Mouse (Mus musculus): ENCODE measurements around the gene Rps19bp1. TPM values are rescaled to one million over a fixed set of nuclear protein-coding genes. Genes with fewer than 3 reads are reported as not detected.

Gene Rps19bp1
- polyA plus RNA-seq (2011; ENCODE audit: insufficient read depth, insufficient read length, low read depth, missing spikeins), result 28.1 and 33.2 TPM in 2 replicates

DNA sequence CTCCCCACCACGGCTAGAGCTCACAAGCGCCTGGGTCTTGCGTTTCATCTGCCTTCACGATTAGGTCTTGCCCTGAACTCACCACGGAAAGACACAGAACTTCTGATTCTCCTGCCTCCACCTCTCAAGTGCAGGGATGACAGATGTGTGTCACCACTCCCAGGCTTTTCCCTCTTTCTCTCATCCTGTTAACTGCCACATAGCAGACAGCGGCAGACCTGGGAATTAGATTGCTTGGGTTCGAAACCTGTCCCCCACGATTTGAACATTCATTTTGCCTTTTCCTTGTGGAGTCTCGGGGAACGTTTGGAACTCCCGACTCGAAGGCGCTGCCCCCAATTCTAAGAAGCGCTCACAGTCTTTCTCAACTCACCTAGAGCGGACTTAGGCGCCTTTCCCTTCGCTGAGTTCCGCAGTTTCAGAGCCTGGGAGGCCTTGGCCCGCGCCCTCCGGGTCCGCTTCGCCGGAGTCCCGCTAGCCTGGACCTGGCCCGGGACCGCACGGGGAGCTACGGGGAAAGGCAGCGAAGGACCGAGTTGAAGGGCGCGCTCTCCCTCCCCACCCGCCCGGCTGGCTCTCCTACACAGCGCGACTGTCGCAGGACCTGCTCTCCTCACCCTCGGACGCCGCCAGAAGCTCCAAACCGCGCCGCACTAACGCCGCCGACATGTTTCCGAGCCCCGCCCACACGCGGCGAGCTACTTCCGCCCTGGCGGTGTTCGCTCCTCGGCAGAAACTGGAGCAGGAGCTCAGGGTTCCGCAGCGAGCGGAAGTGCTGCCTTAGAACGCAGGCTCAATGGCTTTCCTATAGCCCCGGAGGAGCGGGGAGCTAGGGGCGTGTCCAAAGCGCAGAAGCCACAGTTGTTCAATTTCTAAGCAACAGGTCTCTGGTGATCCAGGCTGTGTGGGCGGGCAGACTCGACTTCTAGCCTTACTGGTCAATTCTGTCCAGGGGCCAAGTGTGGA is at the start of gene Rps19bp1:
Gene Rps19bp1, minus strand, starts transcription at position 706 of the 966 bp plus-strand sequence.
- peak within 1 kb of the TSS; percentile 49 for H3K27ac ChIP-seq (ENCODE audit: insufficient read depth, low read length)
- H3K9ac ChIP-seq (ENCODE audit: low read depth, poor library complexity, severe bottlenecking), result peak within 1 kb of the TSS; percentile 88
- H3K36me3 ChIP-seq (ENCODE audit: control insufficient read depth, insufficient read depth, low read length, poor library complexity, severe bottlenecking), result peaks cover 6% of the 10 kb centered on the region
- no peaks in the 10 kb centered on the region for H3K4me1 ChIP-seq (ENCODE audit: control insufficient read depth, insufficient read depth, low read length)
- no peaks in the 10 kb centered on the region for H3K9me3 ChIP-seq (replicated peaks; ENCODE audit: control insufficient read depth, insufficient read depth, low read length, poor library complexity, severe bottlenecking)
- TF ChIP-seq EP300 (IDR thresholded peaks at IDR 0.05; ENCODE audit: insufficient read depth, low read depth, low read length) (0 out of 2 replicates have a peak, but pooled peaks have one; percentile 13), POLR2A (IDR thresholded peaks at IDR 0.05; ENCODE audit: insufficient read depth, low read length) (no peak)
- H3K27me3 ChIP-seq (ENCODE audit: control insufficient read depth, insufficient read depth, low read length, poor library complexity, severe bottlenecking), result no peaks in the 10 kb centered on the region
- H3K4me3 ChIP-seq (ENCODE audit: low read depth, low read length), result peak within 1 kb of the TSS; percentile 82

DNA sequence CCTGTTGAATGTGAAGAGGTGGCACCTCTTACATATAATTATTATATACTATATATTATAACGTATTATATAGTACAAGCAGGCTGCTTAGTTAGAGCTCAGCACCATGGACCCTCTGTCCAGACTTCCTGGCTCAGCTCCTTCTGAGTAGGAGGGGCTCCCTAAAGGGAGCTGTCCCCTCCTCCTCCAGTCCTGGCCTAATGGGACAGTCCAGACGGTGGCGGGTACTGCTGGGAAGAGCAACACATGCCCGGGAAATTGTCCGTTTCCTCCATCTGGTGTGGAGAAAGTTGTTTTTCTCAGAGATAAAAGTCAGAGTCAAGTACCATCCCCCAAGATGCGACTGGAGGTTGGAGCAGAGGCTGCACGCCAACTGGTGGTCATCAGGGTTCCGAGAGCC is 42.0 kb upstream of the Rps19bp1 start:
- Histone ChIP-seq H3K9me3 (replicated peaks; ENCODE audit: control insufficient read depth, insufficient read depth, low read length, poor library complexity, severe bottlenecking) (no peaks in the 10 kb centered on the region), H3K4me1 (ENCODE audit: control insufficient read depth, insufficient read depth, low read length) (no peaks in the 10 kb centered on the region), H3K36me3 (ENCODE audit: control insufficient read depth, insufficient read depth, low read length, poor library complexity, severe bottlenecking) (no peaks in the 10 kb centered on the region), H3K27ac (ENCODE audit: insufficient read depth, low read length) (no peak overlapping the region), H3K9ac (ENCODE audit: low read depth, poor library complexity, severe bottlenecking) (no peak overlapping the region), H3K27me3 (ENCODE audit: control insufficient read depth, insufficient read depth, low read length, poor library complexity, severe bottlenecking) (no peaks in the 10 kb centered on the region), H3K4me3 (ENCODE audit: low read depth, low read length) (no peak overlapping the region)
- no peak for TF ChIP-seq EP300 (IDR thresholded peaks at IDR 0.05; ENCODE audit: insufficient read depth, low read depth, low read length)

DNA sequence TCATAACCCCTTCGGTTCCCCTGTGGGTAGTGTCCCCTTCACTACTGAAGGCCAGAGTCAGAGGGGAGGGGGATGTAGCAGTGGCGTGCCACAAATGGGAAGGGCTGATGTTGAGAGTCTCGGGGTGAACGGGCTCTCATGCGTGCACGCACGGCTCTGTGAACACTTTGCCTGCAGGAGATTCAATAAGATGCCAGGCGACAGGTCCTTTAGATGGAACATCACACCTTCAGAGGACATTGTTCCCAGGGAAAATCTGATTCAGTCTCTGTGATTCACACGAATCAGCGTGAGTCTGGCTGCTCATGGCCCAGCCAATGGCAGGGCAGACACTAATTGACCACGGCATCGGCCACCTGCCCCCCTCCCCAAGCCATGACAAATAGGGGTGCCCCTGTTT is 40.1 kb upstream of the Rps19bp1 start:
- Histone ChIP-seq H3K36me3 (ENCODE audit: control insufficient read depth, insufficient read depth, low read length, poor library complexity, severe bottlenecking) (no peaks in the 10 kb centered on the region), H3K27me3 (ENCODE audit: control insufficient read depth, insufficient read depth, low read length, poor library complexity, severe bottlenecking) (no peaks in the 10 kb centered on the region), H3K27ac (ENCODE audit: insufficient read depth, low read length) (no peak overlapping the region), H3K9me3 (replicated peaks; ENCODE audit: control insufficient read depth, insufficient read depth, low read length, poor library complexity, severe bottlenecking) (no peaks in the 10 kb centered on the region), H3K9ac (ENCODE audit: low read depth, poor library complexity, severe bottlenecking) (no peak overlapping the region), H3K4me1 (ENCODE audit: control insufficient read depth, insufficient read depth, low read length) (no peaks in the 10 kb centered on the region), H3K4me3 (ENCODE audit: low read depth, low read length) (no peak overlapping the region)
- TF ChIP-seq POLR2A (IDR thresholded peaks at IDR 0.05; ENCODE audit: insufficient read depth, low read length) (no peak), EP300 (IDR thresholded peaks at IDR 0.05; ENCODE audit: insufficient read depth, low read depth, low read length) (no peak), CTCF (IDR thresholded peaks at IDR 0.05; ENCODE audit: low read depth, low read length) (no peak)

DNA sequence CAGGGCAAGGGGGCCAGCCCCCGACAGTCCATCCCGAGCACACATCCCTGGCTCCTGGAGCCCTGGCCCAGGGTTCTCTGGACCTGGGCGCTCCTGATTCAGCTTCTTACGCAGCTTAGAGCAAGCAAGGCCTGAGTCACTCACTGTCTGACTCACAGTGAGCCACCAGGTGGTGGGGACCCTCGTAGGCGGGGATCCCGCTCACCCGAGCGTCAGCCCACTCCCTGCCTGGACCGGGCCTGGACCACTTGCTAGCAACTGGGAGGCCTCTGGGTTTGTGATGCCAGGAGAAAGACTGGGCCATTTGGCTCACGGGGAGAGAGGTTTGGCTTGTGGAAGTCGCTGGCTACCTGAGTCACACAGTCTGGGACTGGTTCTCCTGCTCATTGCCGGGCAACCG is 39.7 kb upstream of the Rps19bp1 start:
- Histone ChIP-seq H3K9me3 (replicated peaks; ENCODE audit: control insufficient read depth, insufficient read depth, low read length, poor library complexity, severe bottlenecking) (no peaks in the 10 kb centered on the region), H3K9ac (ENCODE audit: low read depth, poor library complexity, severe bottlenecking) (no peak overlapping the region), H3K27me3 (ENCODE audit: control insufficient read depth, insufficient read depth, low read length, poor library complexity, severe bottlenecking) (no peaks in the 10 kb centered on the region), H3K36me3 (ENCODE audit: control insufficient read depth, insufficient read depth, low read length, poor library complexity, severe bottlenecking) (no peaks in the 10 kb centered on the region), H3K4me1 (ENCODE audit: control insufficient read depth, insufficient read depth, low read length) (no peaks in the 10 kb centered on the region), H3K27ac (ENCODE audit: insufficient read depth, low read length) (no peak overlapping the region), H3K4me3 (ENCODE audit: low read depth, low read length) (no peak overlapping the region)
- TF ChIP-seq POLR2A (IDR thresholded peaks at IDR 0.05; ENCODE audit: insufficient read depth, low read length), result no peak
- no peak for TF ChIP-seq EP300 (IDR thresholded peaks at IDR 0.05; ENCODE audit: insufficient read depth, low read depth, low read length)
- TF ChIP-seq CTCF (IDR thresholded peaks at IDR 0.05; ENCODE audit: low read depth, low read length), result no peak

DNA sequence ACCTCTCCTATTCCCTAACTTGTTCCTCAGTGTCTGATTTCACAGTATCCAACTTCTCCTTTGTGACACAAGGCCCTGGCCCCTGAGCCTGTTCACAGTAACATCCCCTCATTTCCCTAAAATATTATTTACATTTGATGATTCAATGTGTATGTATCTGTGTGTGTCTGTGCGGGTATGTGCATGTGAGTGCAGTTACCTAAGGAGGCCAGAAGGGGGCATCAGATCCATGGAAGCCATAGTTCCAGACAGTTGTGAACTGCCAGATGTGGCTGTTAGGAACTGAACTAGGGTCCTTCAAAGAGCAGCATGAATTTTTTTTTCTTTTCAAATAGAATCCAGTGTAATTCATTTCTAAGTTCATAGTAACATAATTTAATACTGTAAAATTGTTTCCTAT is 33.0 kb upstream of the Rps19bp1 start:
- Histone ChIP-seq H3K4me1 (ENCODE audit: control insufficient read depth, insufficient read depth, low read length) (no peaks in the 10 kb centered on the region), H3K9ac (ENCODE audit: low read depth, poor library complexity, severe bottlenecking) (no peak overlapping the region), H3K27ac (ENCODE audit: insufficient read depth, low read length) (no peak overlapping the region), H3K9me3 (replicated peaks; ENCODE audit: control insufficient read depth, insufficient read depth, low read length, poor library complexity, severe bottlenecking) (no peaks in the 10 kb centered on the region; the same call in 1 of the 2 replicates), H3K27me3 (ENCODE audit: control insufficient read depth, insufficient read depth, low read length, poor library complexity, severe bottlenecking) (no peaks in the 10 kb centered on the region), H3K36me3 (ENCODE audit: control insufficient read depth, insufficient read depth, low read length, poor library complexity, severe bottlenecking) (no peaks in the 10 kb centered on the region), H3K4me3 (ENCODE audit: low read depth, low read length) (no peak overlapping the region)
- TF ChIP-seq POLR2A (IDR thresholded peaks at IDR 0.05; ENCODE audit: insufficient read depth, low read length) (no peak), CTCF (IDR thresholded peaks at IDR 0.05; ENCODE audit: low read depth, low read length) (no peak), EP300 (IDR thresholded peaks at IDR 0.05; ENCODE audit: insufficient read depth, low read depth, low read length) (no peak)

DNA sequence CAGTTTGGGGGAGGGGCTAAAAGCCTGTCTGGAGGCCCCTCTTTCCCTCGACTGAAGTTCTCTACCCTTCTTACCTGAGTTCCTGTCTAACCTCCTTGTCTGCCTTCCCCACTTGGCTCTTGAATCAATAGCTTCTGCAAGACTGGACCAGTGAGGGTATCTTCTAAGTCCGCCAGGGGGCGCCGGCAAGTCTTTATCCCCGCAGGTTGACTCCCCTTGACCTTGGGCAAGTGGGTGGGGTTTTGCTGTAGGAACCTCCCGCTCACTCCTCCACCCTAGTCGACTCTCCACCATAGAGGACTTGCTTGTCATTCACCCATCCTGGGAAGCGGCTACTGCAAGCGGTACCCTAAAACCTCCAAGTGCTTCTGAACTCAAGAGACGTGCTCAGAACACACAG is 25.3 kb upstream of the Rps19bp1 start:
- H3K4me3 ChIP-seq (ENCODE audit: low read depth, low read length), result 0 out of 2 replicates have a peak overlapping the region, but pooled peaks have one; percentile 8
- H3K27ac ChIP-seq (ENCODE audit: insufficient read depth, low read length), result no peak overlapping the region
- TF ChIP-seq CTCF (IDR thresholded peaks at IDR 0.05; ENCODE audit: low read depth, low read length), result peak; percentile 68
- TF ChIP-seq POLR2A (IDR thresholded peaks at IDR 0.05; ENCODE audit: insufficient read depth, low read length), result no peak
- no peak for TF ChIP-seq EP300 (IDR thresholded peaks at IDR 0.05; ENCODE audit: insufficient read depth, low read depth, low read length)
- H3K27me3 ChIP-seq (ENCODE audit: control insufficient read depth, insufficient read depth, low read length, poor library complexity, severe bottlenecking), result peaks cover 19% of the 10 kb centered on the region
- no peaks in the 10 kb centered on the region for H3K9me3 ChIP-seq (replicated peaks; ENCODE audit: control insufficient read depth, insufficient read depth, low read length, poor library complexity, severe bottlenecking)
- H3K36me3 ChIP-seq (ENCODE audit: control insufficient read depth, insufficient read depth, low read length, poor library complexity, severe bottlenecking), result no peaks in the 10 kb centered on the region
- no peak overlapping the region for H3K9ac ChIP-seq (ENCODE audit: low read depth, poor library complexity, severe bottlenecking)
- H3K4me1 ChIP-seq (ENCODE audit: control insufficient read depth, insufficient read depth, low read length), result peaks cover 2% of the 10 kb centered on the region

Measured in ES-Bruce4 (cell line).